Mouse (Mus musculus): Measurements from ENCODE around the gene Plin3.

The Plin3 gene

DNA sequence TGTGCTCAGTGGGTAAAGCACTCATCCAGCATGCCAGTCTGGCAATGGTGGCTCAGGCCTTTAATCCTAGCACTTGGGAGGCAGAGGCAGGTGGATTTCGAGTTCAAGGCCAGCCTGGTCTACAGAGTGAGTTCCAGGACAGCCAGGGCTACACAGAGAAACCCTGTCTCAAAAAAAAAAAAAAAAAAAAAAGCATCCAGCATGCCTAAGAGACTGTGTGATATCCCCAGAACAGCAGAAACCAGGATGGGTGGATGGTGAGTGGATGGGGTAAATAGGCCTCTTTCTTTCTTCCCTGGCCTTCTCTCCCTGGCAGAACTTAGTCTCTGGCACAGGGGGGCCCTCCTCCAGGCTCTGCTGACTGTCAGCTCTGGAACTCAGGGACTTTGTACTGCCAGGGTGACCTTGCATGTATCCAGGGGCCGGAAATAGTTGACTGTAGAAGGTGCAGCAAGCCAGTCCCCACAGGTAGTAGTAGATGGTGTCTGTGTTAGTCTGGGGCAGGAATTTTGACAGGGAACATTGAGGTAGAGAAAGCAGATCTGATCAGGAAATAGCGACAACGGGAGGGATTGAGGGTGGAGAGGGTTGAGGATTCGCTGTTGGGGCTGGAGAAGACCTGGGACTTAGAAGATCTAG, 16.7 kb downstream of the Plin3 start:
- in situ Hi-C loops (cut with MboI, MseI), result no loop called here

DNA sequence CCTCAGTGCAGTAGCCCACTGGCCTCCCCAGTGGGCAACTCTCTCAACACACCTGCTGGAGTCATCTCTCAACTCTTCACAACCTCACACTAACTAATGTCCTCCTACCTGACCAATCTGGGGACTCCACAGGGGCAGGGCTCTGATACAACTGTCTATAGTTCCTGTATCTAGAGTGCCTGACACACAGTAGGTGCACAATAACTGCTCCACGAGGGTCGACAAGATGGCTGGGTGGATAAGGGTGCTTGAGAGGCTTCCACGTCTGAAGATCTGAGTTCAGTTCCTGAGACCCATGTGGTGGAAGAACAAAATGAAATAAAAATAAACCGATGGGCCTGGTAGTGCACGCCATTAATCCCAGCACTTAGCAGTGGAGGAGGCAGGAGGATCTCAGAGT, 18.7 kb downstream of the Plin3 start:
- in situ Hi-C loops (cut with MboI, MseI), result loop anchor here (25.0 kb wide), 3 partner anchors 562 to 1013 kb away; partner anchors contain the start of genes Vav1 (in 2 of the 2), Pot1b (in 1 of the 2) and Tnfsf14 (in 1 of the 2)

- in situ Hi-C loops (cut with MboI, MseI), result loop anchor here (25.0 kb wide), 3 partner anchors 561 to 1014 kb away; partner anchors contain the start of genes Vav1 (in 2 of the 2), Pot1b (in 1 of the 2) and Tnfsf14 (in 1 of the 2)
Measured at GRCm38 (mm10) chr17:56273482-56273881, 19.2 kb downstream of the Plin3 start.

- in situ Hi-C loops (cut with MboI, MseI), result loop anchor here (25.0 kb wide), 3 partner anchors 560 to 1015 kb away; partner anchors contain the start of genes Vav1 (in 2 of the 2), Pot1b (in 1 of the 2) and Tnfsf14 (in 1 of the 2)
Measured at GRCm38 (mm10) chr17:56272644-56273043, 20.0 kb downstream of the Plin3 start.

DNA sequence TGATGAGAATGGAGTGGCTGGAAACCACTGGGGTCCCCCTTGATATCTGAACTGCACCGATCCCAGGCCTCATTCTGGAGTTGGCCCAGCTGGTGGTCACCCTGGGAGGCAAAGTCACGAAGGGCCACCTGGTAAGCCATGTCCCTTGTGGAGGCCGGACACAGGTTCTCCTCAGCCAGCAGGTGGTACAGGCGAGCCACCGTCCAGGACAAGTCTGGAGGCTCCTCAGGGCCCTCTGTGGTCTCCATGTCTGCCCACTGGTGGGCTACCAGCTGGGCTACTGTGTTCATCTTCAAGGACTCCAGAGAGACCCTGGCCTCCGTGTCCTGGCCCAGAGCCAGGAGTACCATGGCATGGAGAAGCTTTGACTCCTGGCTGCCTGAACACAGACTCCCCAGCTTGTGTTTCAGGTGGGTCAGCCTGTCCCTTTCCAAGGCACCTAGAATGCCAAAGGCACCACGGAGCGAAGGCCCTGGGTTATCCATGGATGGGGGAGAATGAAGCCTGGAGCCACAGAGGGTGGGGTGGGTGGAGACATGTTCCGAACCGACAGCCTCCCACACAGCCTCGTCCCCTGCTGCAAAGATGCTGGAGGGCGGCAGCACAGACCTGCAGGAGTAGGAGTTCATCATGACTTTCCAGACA, 20.9 kb downstream of the Plin3 start:
- in situ Hi-C loops (cut with MboI, MseI), result loop anchor here (25.0 kb wide), 3 partner anchors 559 to 1016 kb away; partner anchors contain the start of genes Vav1 (in 2 of the 2), Pot1b (in 1 of the 2) and Tnfsf14 (in 1 of the 2)

DNA sequence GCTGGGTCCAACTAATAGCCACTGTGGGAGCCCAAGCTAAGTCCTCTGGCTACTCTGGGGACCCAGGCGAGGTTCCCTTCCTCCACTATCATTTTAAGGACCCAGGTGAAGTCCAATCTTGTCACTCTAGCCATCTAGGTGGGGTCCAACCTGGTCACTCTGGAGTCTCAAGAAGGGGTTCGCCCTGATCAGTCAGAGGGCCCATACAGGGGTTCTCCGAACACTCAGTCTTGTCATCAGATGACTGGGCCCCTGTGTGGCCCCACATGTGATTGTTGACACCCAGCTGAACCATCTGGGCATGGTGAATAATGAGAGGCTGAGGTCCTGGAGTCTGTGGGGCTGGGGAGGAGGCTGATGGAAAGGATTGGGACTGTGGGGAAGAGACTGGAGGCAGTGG, 22.9 kb downstream of the Plin3 start:
- in situ Hi-C loops (cut with MboI, MseI), result loop anchor here (25.0 kb wide), 3 partner anchors 557 to 1018 kb away; partner anchors contain the start of genes Vav1 (in 2 of the 2), Pot1b (in 1 of the 2) and Tnfsf14 (in 1 of the 2)

DNA sequence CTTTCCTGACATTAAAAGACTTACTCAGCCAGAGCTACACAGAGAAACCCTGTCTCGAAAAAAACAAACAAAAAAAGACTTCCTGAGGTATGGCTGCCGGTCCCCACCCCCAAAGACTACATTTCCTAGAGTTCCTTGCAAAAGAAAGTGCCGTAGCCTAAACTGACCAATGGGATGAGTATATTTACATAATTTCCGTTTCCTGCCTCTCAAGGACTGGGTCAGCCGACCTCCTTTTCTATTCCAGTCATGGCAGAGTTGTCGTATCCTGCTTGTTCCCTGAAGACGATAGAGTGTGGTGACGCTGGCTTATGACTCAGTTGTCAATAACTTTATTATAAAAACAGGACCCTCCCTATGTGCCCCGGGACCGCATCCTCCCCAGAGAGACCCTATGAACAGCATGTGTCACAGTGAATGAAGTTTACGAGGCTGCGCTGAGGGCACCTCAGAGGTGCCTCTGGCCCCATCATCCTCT, 23.5 kb downstream of the Plin3 start:
- in situ Hi-C loops (cut with MboI, MseI), result loop anchor here (25.0 kb wide), 3 partner anchors 557 to 1018 kb away; partner anchors contain the start of genes Vav1 (in 2 of the 2), Pot1b (in 1 of the 2) and Tnfsf14 (in 1 of the 2)

GRCm38 (mm10) chr17:56266271-56266670, 26.4 kb downstream of the Plin3 start:
- in situ Hi-C loops (cut with MboI, MseI), result loop anchor here (25.0 kb wide), 3 partner anchors 554 to 1021 kb away; partner anchors contain the start of genes Vav1 (in 2 of the 2), Pot1b (in 1 of the 2) and Tnfsf14 (in 1 of the 2)

DNA sequence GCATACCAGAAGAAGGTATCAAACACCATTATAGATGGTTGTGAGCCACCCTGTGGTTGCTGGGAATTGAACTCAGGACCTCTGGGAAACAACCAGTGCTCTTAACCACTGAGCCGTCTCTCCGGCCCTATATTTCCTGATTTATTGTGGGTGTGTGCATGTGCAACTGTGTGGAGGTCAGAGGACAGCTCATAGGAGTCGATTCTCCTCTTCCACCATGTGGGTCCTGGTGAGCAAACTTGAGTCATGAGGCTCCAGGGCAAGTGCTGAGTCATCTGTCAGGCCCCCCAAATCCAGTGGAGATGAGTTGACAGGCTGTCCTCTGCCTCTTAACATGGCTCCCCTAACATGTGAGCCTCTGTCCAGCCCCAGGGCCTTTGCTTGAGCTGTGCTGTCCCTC, 26.8 kb downstream of the Plin3 start:
- in situ Hi-C loops (cut with MboI, MseI), result loop anchor here (25.0 kb wide), 3 partner anchors 554 to 1021 kb away; partner anchors contain the start of genes Vav1 (in 2 of the 2), Pot1b (in 1 of the 2) and Tnfsf14 (in 1 of the 2)

GRCm38 (mm10) chr17:56265011-56265410, 27.7 kb downstream of the Plin3 start:
- in situ Hi-C loops (cut with MboI, MseI), result loop anchor here (25.0 kb wide), 3 partner anchors 553 to 1022 kb away; partner anchors contain the start of genes Vav1 (in 2 of the 2), Pot1b (in 1 of the 2) and Tnfsf14 (in 1 of the 2)

DNA sequence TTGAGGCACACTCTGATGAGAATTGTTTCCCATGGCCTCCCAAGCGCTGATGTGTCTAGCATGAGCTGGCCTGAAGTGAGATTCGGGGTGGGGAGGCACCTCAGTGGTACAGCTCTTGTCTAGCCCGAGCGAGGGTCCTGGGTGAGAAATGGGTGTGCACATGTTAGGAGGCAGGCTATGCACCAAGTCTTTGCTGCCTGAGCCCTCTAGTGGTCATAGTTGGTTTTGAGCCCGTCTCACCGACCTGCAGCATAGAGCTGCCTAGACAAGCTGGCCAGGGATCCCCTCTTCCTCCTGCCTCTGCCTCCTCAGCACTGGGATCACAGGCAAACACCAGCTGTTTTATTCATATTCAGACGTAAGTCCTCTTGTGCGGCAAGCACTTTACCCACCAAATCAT, 28.7 kb downstream of the Plin3 start:
- in situ Hi-C loops (cut with MboI, MseI), result loop anchor here (25.0 kb wide), 3 partner anchors 552 to 1023 kb away; partner anchors contain the start of genes Vav1 (in 2 of the 2), Pot1b (in 1 of the 2) and Tnfsf14 (in 1 of the 2)

DNA sequence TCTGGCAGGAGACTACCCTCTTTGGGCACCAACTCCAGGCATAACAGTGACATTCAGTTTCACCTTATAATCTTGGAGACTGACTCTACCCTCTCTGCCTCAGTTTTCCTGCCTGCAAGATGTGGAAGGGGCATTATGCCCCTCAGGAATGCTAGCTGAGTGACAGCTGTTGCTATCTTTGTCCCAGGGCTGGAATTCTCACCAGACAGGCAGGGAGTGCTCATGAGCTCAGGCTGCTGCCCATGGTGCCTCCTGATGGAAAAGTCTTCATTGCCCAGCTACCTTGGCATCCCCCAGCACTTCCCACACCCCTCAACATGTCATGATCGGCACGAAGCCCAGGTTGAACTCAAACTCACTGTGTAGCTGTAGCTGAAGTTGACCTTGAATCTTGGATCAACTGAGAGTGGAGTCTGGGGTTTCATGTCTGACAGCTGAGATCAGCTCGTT, 30.0 kb downstream of the Plin3 start:
- in situ Hi-C loops (cut with MboI, MseI), result loop anchor here (25.0 kb wide), 3 partner anchors 550 to 1025 kb away; partner anchors contain the start of genes Vav1 (in 2 of the 2), Pot1b (in 1 of the 2) and Tnfsf14 (in 1 of the 2)

DNA sequence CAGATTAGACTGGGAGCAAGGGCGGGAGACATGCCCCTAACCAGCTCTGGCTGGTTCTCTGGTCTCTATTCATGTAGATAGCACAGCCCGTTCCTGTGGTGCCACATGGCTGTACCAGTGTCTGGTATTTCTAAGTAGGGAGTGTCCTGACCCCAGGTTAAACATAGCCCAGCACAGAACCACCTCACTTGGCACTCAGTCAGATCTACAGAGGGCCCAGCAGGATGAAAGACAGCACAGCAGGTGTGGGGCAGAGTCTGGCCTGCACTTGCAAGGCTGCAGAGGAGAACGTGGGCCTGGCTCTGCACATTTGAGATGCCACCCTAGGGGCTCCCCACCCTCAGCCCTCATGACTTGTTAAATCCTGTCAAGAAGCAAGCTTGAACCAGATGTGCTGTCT, 31.5 kb downstream of the Plin3 start:
- in situ Hi-C loops (cut with MboI, MseI), result loop anchor here (25.0 kb wide), 3 partner anchors 549 to 1026 kb away; partner anchors contain the start of genes Vav1 (in 2 of the 2), Pot1b (in 1 of the 2) and Tnfsf14 (in 1 of the 2)

DNA sequence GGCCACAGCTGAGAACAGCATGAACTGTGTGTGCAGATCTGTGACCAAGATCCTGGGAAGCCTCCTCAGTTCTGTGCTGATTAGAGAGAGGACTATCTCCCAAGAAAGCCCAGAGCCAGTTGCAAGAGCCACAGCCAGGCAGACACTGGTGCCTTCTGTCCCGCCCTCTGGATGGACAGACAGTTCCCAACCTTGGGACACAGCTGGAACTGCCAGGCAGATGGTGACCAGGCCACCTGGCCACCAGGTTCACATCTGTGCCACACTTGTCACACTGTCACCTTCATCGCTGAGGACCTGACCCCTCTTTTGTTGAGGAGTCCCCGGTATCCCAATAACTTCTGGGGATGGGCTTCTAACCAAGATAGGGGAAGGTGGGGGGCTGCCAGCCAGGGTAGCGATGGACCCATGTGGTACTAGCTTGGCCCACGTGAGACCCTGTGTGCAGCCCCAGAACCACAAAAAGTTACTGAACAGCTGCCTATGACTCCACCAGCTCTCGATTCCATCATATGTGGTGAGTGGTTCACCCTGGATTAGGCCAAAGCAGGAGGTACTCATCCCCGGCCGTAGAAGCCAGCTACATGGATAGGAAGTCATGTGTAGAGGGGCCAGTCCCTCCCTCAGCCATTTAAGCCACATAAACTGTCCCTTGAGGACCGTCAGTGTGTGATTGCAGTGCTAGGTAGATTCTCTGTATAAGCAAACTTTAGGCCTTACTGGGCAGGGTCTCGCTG, 33.2 kb downstream of the Plin3 start:
- in situ Hi-C loops (cut with MboI, MseI), result loop anchor here (5.0 to 25.0 kb wide), 5 partner anchors 77 to 1028 kb away; partner anchors contain the start of genes Vav1 (in 2 of the 2), Mydgf (in 1 of the 2), Pot1b (in 1 of the 2) and Tnfsf14 (in 1 of the 2)

GRCm38 (mm10) chr17:56258812-56259211, 33.9 kb downstream of the Plin3 start:
- in situ Hi-C loops (cut with MboI, MseI), result loop anchor here (5.0 to 25.0 kb wide), 5 partner anchors 77 to 1028 kb away; partner anchors contain the start of genes Vav1 (in 2 of the 2), Mydgf (in 1 of the 2), Pot1b (in 1 of the 2) and Tnfsf14 (in 1 of the 2)

- in situ Hi-C loops (cut with MboI, MseI), result loop anchor here (5.0 to 25.0 kb wide), 5 partner anchors 76 to 1029 kb away; partner anchors contain the start of genes Vav1 (in 2 of the 2), Mydgf (in 1 of the 2), Pot1b (in 1 of the 2) and Tnfsf14 (in 1 of the 2)
Measured at GRCm38 (mm10) chr17:56258269-56258668, 34.4 kb downstream of the Plin3 start.

DNA sequence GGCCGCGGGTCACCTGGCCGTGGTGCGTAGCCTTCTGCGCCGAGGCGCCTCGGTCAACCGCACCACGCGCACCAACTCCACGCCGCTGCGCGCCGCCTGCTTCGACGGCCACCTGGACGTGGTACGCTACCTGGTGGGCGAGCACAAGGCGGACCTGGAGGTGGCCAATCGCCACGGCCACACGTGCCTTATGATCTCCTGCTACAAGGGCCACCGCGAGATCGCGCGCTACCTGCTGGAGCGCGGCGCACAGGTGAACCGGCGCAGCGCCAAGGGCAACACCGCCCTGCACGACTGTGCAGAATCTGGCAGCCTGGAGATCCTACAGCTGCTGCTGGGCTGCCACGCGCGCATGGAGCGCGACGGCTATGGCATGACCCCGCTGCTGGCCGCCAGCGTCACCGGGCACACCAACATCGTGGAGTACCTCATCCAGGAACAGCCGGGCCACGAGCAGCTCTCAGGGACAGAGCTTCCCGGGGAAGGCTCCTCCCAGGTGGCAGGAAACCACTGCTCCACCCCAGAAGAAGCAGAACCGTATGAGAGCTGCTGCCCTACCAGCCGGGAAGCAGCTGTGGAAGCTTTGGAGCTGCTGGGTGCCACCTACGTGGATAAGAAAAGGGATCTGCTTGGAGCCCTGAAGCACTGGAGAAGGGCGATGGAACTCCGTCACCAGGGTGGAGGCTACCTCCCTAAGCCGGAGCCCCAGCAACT, 35.3 kb downstream of the Plin3 start:
- in situ Hi-C loops (cut with MboI, MseI), result loop anchor here (5.0 to 25.0 kb wide), 5 partner anchors 75 to 1030 kb away; partner anchors contain the start of genes Vav1 (in 2 of the 2), Mydgf (in 1 of the 2), Pot1b (in 1 of the 2) and Tnfsf14 (in 1 of the 2)

DNA sequence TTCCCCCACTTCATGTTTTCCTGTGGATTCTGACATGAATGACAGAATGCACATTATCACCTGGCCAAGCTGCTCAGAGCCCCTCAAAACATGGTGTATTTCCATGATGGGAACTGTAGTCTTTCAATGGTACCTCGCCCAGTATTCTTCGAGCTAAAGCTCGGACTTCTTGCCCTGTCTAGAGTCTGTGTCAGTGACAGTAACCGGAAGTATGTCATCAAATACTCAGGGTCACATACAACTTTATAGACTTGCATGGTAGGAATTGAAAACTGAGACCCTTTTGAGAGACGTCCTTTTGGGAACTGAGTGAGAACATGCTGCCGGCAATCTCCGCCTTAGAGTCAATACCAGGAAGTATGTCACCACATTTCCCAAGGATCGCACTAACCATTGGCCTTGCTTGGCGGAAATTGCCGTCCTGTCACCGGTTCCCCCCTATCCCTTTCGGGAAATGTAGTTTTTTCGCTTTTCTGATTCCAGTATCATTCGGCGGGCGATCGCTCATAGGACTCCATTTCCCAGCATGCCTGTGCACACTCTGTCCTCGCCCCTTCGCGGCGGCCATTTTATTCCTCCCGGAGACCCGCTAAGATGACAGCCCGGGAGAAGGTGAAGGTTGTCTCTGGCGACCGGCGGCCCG, 36.3 kb downstream of the Plin3 start, which contains the start of gene Fem1a:
TSS of gene Fem1a (plus strand) at position 572 of the 643 bp plus-strand sequence.
- in situ Hi-C loops (cut with MboI, MseI), result loop anchor here (5.0 to 25.0 kb wide), 5 partner anchors 74 to 1031 kb away; partner anchors contain the start of genes Vav1 (in 2 of the 2), Mydgf (in 1 of the 2), Pot1b (in 1 of the 2) and Tnfsf14 (in 1 of the 2)
